Mouse (Mus musculus) kidney, adult 2 months (tissue): ENCODE results near the gene U2af2. TPM values are rescaled to one million over a fixed set of nuclear protein-coding genes. Genes with fewer than 3 reads are reported as not detected.

Experiments used
- DNase-seq: peaks from one replicate; pipeline ENCODE4 v3.0.0; 2021
- H3K27ac ChIP-seq: fragments of 200-500 bp; 2 replicates; pipeline ENCODE4 v1.5.1; 2012; ENCODE audit warnings: low read depth, low read length, control low read depth, inconsistent platforms; ENCODE audit not compliant: insufficient read depth
- H3K27me3 ChIP-seq: fragments of 200-500 bp; replicated peaks from 2 replicates; pipeline ENCODE4 v1.6.1; 2012; ENCODE audit warnings: mild to moderate bottlenecking, moderate library complexity, low read length, inconsistent platforms; ENCODE audit not compliant: control insufficient read depth, insufficient read depth
- H3K36me3 ChIP-seq: fragments of 200-500 bp; 2 replicates; pipeline ENCODE4 v1.6.1; 2012; ENCODE audit warnings: mild to moderate bottlenecking, moderate library complexity, low read length, inconsistent platforms; ENCODE audit not compliant: control insufficient read depth, insufficient read depth
- H3K4me1 ChIP-seq: fragments of 200-500 bp; 2 replicates; pipeline ENCODE4 v1.6.1; 2011; ENCODE audit warnings: low read length; ENCODE audit not compliant: control insufficient read depth, insufficient read depth
- H3K4me3 ChIP-seq: fragments of 200-500 bp; 2 replicates; pipeline ENCODE4 v1.5.1; 2011; ENCODE audit warnings: mild to moderate bottlenecking, low read depth, low read length, control low read depth; ENCODE audit not compliant: insufficient read depth
- CTCF ChIP-seq: fragments of 200-500 bp; conservative IDR thresholded peaks from 2 replicates; pipeline ENCODE4 v1.5.1; 2011; ENCODE audit warnings: low read depth, mild to moderate bottlenecking, control low read depth, low read length, moderate library complexity, mixed read lengths; ENCODE audit not compliant: insufficient read depth, insufficient read length
- POLR2A ChIP-seq: fragments of 200-500 bp; IDR thresholded peaks from one replicate; pipeline ENCODE4 v1.6.1; 2011; ENCODE audit warnings: low read depth, low read length, control low read depth
- WGBS: fragments of 180-500 bp; shearing (Covaris S2); methylation state at CpG from one replicate; pipeline ENCODE4 v1.1.7; 2018; 5-methylcytosine and 5-hydroxymethylcytosine counted together
- polyA plus RNA-seq: library from polyadenylated mRNA; depleted of rRNA; stranded (reverse); fragments of >200 nt; gene quantifications from 2 replicates; pipeline ENCODE4 v1.2.3, GENCODE M21; 2012; rRNA removed

The U2af2 gene
- polyA plus RNA-seq, 1 experiment, result 153 TPM

GRCm38 (mm10) chr7:5109301-5109700 lies 47.4 kb downstream of the U2af2 start:
- TF ChIP-seq CTCF, result no peak
- TF ChIP-seq POLR2A, result no peak
- WGBS, result 80% methylated on average over 8 of the region's 8 CpGs

GRCm38 (mm10) chr7:5112701-5113100 lies 50.8 kb downstream of the U2af2 start:
- TF ChIP-seq CTCF, result no peak
- no peak for TF ChIP-seq POLR2A
- DNase-seq, result no peak
- H3K36me3 ChIP-seq, result no peaks in the 10 kb centered on the region
- 27% methylated on average over 3 of the region's 3 CpGs for WGBS
- H3K27ac ChIP-seq, result no peak overlapping the region
- H3K4me1 ChIP-seq, result no peaks in the 10 kb centered on the region; the same call in 1 of the 2 replicates
- H3K27me3 ChIP-seq, result no peaks in the 10 kb centered on the region
- no peak overlapping the region for H3K4me3 ChIP-seq

More at GRCm38 (mm10) chr7:5109301-5109700, 47.4 kb downstream of the U2af2 start:
- Histone ChIP-seq H3K27ac (no peak overlapping the region), H3K36me3 (no peaks in the 10 kb centered on the region), H3K4me1 (no peaks in the 10 kb centered on the region; the same call in 1 of the 2 replicates), H3K4me3 (no peak overlapping the region), H3K27me3 (no peaks in the 10 kb centered on the region)
- DNase-seq, result no peak

- H3K4me1 ChIP-seq, result no peaks in the 10 kb centered on the region; the same call in 1 of the 2 replicates
- H3K27ac ChIP-seq, result no peak within 1 kb of the TSS
- no peak for DNase-seq
- WGBS, result 86% methylated on average over 3 of the region's 3 CpGs
- TF ChIP-seq POLR2A (no peak), CTCF (no peak)
- H3K27me3 ChIP-seq, result no peaks in the 10 kb centered on the region; the same call in 1 of the 2 replicates
- H3K4me3 ChIP-seq, result no peak within 1 kb of the TSS
- no peaks in the 10 kb centered on the region for H3K36me3 ChIP-seq
Measured at GRCm38 (mm10) chr7:5116850-5117249, 54.9 kb downstream of the U2af2 start, which contains the start of gene Rfpl4. Gene Rfpl4, minus strand, starts transcription at chr7:5116950.

GRCm38 (mm10) chr7:5125078-5125477 lies 63.1 kb downstream of the U2af2 start:
- TF ChIP-seq CTCF (no peak), POLR2A (no peak)
- Histone ChIP-seq H3K36me3 (no peaks in the 10 kb centered on the region), H3K4me3 (no peak overlapping the region), H3K27me3 (no peaks in the 10 kb centered on the region; the same call in 1 of the 2 replicates), H3K27ac (no peak overlapping the region), H3K4me1 (no peaks in the 10 kb centered on the region)
- no peak for DNase-seq
- WGBS, result 86% methylated on average over 8 of the region's 8 CpGs

GRCm38 (mm10) chr7:5125549-5126406 lies 63.8 kb downstream of the U2af2 start, which contains the start of gene Rasl2-9:
Gene Rasl2-9, minus strand, starts transcription at chr7:5125950.
- H3K36me3 ChIP-seq, result no peaks in the 10 kb centered on the region
- no peak for TF ChIP-seq POLR2A
- TF ChIP-seq CTCF, result peak; percentile 66
- H3K27ac ChIP-seq, result 0 out of 2 replicates have a peak within 1 kb of the TSS, but pooled peaks have one; percentile 12
- no peaks in the 10 kb centered on the region for H3K4me1 ChIP-seq
- peak; percentile 83 for DNase-seq
- no peaks in the 10 kb centered on the region; the same call in 1 of the 2 replicates for H3K27me3 ChIP-seq
- peak within 1 kb of the TSS; percentile 62 for H3K4me3 ChIP-seq
- 18% methylated on average over 42 of the region's 42 CpGs for WGBS

Other genes starting within 250 kb of the U2af2 start
- 240 and 301 TPM in 2 replicates for gene Ube2s, start 249.6 kb upstream of the U2af2 start, polyA plus RNA-seq
- gene Shisa7, start 217.4 kb upstream of the U2af2 start, polyA plus RNA-seq, result 14.1 and 17.3 TPM in 2 replicates
- gene Isoc2b, start 191.9 kb upstream of the U2af2 start, polyA plus RNA-seq, result 41.1 and 47.9 TPM in 2 replicates
- gene Isoc2a, start 185.0 kb upstream of the U2af2 start, polyA plus RNA-seq, result 174 and 182 TPM in 2 replicates
- 0.16 TPM in 1 of 2 replicates, not detected in the other for gene Gm36210, start 155.6 kb upstream of the U2af2 start, polyA plus RNA-seq
- 12.6 and 14.4 TPM in 2 replicates for gene Zfp628, start 146.9 kb upstream of the U2af2 start, polyA plus RNA-seq
- gene Nat14, start 140.1 kb upstream of the U2af2 start, polyA plus RNA-seq, result 5.5 and 5.7 TPM in 2 replicates
- 1.8 and 2.1 TPM in 2 replicates for gene Ssc5d, start 136.4 kb upstream of the U2af2 start, polyA plus RNA-seq
- 0.11 and 1.6 TPM in 2 replicates for gene Sbk2, start 97.7 kb upstream of the U2af2 start, polyA plus RNA-seq
- 0.14 and 0.19 TPM in 2 replicates for gene Sbk3, start 91.0 kb upstream of the U2af2 start, polyA plus RNA-seq
- gene Zfp579, start 66.0 kb upstream of the U2af2 start, polyA plus RNA-seq, result 49.9 and 55.2 TPM in 2 replicates
- 35.7 and 49.6 TPM in 2 replicates for gene Zfp524, start 47.7 kb upstream of the U2af2 start, polyA plus RNA-seq
- gene Fiz1, start 47.4 kb upstream of the U2af2 start, polyA plus RNA-seq, result 25.4 and 27.5 TPM in 2 replicates
- gene Gm44973, start 46.6 kb upstream of the U2af2 start, polyA plus RNA-seq, result 0.14 TPM in 1 of 2 replicates, not detected in the other
- gene Zfp865, start 41.8 kb upstream of the U2af2 start, polyA plus RNA-seq, result 21.3 and 25.1 TPM in 2 replicates
- 2.3 and 3.0 TPM in 2 replicates for gene Ccdc106, start 41.6 kb upstream of the U2af2 start, polyA plus RNA-seq
- not detected in 2 replicates for gene 4632433K11Rik, start 28.0 kb upstream of the U2af2 start, polyA plus RNA-seq
- 6.4 and 6.8 TPM in 2 replicates for gene Zfp784, start 23.7 kb upstream of the U2af2 start, polyA plus RNA-seq
- 17.0 and 17.1 TPM in 2 replicates for gene Zfp580, start 10.6 kb upstream of the U2af2 start, polyA plus RNA-seq
- gene Epn1, start 18.1 kb downstream of the U2af2 start, polyA plus RNA-seq, result 243 and 262 TPM in 2 replicates
- gene Rfpl4, start 54.8 kb downstream of the U2af2 start, polyA plus RNA-seq, result not detected in 2 replicates
- gene Rasl2-9, start 63.8 kb downstream of the U2af2 start, polyA plus RNA-seq, result 2.8 and 3.5 TPM in 2 replicates
- not detected in 2 replicates for gene Vmn1r55, start 87.5 kb downstream of the U2af2 start, polyA plus RNA-seq
- gene Vmn1r56, start 134.6 kb downstream of the U2af2 start, polyA plus RNA-seq, result not detected in 2 replicates
- not detected in 2 replicates for gene Vmn1r57, start 156.3 kb downstream of the U2af2 start, polyA plus RNA-seq